Mouse (Mus musculus) adrenal gland, postnatal 14 days (tissue): ENCODE data around the gene Hoxa4. TPM values are rescaled to one million over a fixed set of nuclear protein-coding genes. Genes with fewer than 3 reads are reported as not detected.

Source experiments
- DNase-seq: peaks from one replicate; pipeline ENCODE4 v3.0.0; 2021; ENCODE audit warnings: mixed read lengths
- microRNA-seq, 2 experiments: library from miRNA; unstranded; fragments of <30 nt; microRNA quantifications; one replicate each; pipeline ENCODE4 v1.2.0; 2021
- total RNA-seq: library from RNA; stranded (reverse); gene quantifications from 2 replicates; pipeline ENCODE4 v1.2.3, GENCODE M21; 2021

The Hoxa4 gene
- total RNA-seq, 1 experiment from 2014 or later = 6.4 TPM

DNA sequence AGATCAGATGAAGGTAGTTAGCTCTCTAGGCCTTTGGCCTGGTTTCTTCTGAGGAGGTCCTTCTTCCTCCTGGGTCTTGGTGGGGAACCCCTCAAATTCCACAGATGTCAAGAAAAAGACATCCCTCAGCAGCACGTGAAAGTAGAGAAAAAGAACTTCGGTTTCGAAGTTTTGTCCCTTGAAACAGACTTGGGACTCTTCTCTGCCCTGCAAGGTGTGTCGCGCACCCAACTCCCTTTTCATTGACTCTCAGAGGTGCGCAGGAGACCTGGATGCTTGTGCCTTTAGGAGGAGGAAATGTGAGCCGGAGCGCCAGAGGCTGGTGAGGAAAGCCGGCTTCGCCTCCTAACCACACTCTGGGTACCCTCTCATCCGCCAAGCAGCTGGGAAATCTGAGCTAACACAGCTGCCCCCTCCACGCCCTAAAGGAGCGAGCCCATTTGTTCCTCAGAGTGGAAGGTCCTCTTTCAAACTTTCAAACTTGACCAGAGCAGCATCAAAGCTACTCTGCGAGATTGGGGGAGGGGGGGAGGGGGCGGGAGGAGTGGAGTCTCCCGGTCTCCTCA, 41.1 kb downstream of the Hoxa4 start:
- DNase-seq = no peak

Small RNAs within 50 kb of the gene (microRNA-seq; reads per million reads assigned to microRNA genes)
- gene Mir196b = 543 to 609 reads per million in 2 experiments

Other genes with a start within 250 kb of the Hoxa4 start
- 41.1 and 46.0 TPM in 2 replicates for gene Skap2, start 179.2 kb downstream of the Hoxa4 start, total RNA-seq
- 0.64 and 1.1 TPM in 2 replicates for gene Hoxa1, start 33.4 kb downstream of the Hoxa4 start, total RNA-seq
- gene Hoxa2, start 26.9 kb downstream of the Hoxa4 start, total RNA-seq = 3.3 and 3.8 TPM in 2 replicates
- gene 5730596B20Rik, start 14.3 kb downstream of the Hoxa4 start, total RNA-seq = 0.45 and 0.63 TPM in 2 replicates
- gene Hoxa5, start 12.8 kb upstream of the Hoxa4 start, total RNA-seq = 25.8 and 26.3 TPM in 2 replicates
- 3.7 and 5.9 TPM in 2 replicates for gene Hoxa6, start 17.0 kb upstream of the Hoxa4 start, total RNA-seq
- gene Hoxa3, start 21.6 kb upstream of the Hoxa4 start, total RNA-seq = 6.9 and 10.5 TPM in 2 replicates
- gene Gm28308, start 21.6 kb upstream of the Hoxa4 start, total RNA-seq = 1.3 and 1.4 TPM in 2 replicates
- gene Hoxa7, start 30.1 kb upstream of the Hoxa4 start, total RNA-seq = 20.9 and 22.2 TPM in 2 replicates
- gene Hoxa9, start 39.3 kb upstream of the Hoxa4 start, total RNA-seq = 1.8 and 3.5 TPM in 2 replicates
- 0.15 and 0.68 TPM in 2 replicates for gene Hoxa10, start 49.1 kb upstream of the Hoxa4 start, total RNA-seq
- not detected in 2 replicates for gene Hoxa11, start 54.1 kb upstream of the Hoxa4 start, total RNA-seq
- gene Hoxa13, start 69.1 kb upstream of the Hoxa4 start, total RNA-seq = not detected in 2 replicates
- gene Evx1, start 121.7 kb upstream of the Hoxa4 start, total RNA-seq = not detected in 2 replicates